Mouse (Mus musculus): ENCODE measurements around the gene Gm21992. TPM values are rescaled to one million over a fixed set of nuclear protein-coding genes. Genes with fewer than 3 reads are reported as not detected.
A peak's percentile ranks its signal among the peaks of the same experiment; 100 is the strongest.

Gm21992 gene
- polyA plus RNA-seq, 1 experiment from 2014 or later, result 27.0 TPM

DNA sequence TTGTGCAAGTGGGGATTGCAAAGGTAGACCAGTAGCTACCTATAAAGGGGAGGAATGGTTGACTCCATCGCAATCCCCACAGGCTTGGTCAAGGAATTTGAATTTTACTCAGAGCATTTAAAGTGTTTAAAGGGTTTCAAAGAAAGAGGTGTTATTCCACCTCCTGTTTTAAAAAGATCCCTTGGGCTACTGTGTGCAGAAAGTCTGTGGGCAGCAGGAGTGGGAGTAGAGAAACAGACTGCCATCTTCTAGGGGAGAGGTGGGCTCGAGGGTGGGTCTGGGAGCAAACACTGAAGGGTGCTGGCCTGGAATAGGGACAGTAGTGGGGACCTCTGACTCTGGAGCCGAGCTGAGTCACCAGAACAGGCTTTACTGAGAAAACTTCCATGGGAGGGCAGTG is 78.4 kb downstream of the Gm21992 start:
- 73% methylated on average over 3 of the region's 3 CpGs for WGBS

GRCm38 (mm10) chr19:4729186-4729585 is 82.2 kb downstream of the Gm21992 start:
- H3K4me1 ChIP-seq (replicated peaks), result no peaks in the 10 kb centered on the region
- H3K9ac ChIP-seq, result no peak overlapping the region
- H3K9me3 ChIP-seq (replicated peaks), result no peaks in the 10 kb centered on the region
- WGBS, result 80% methylated on average over 9 of the region's 9 CpGs
- H3K4me3 ChIP-seq, result no peak overlapping the region
- H3K27me3 ChIP-seq (replicated peaks), result 0 out of 2 replicates have a peak, but pooled peaks cover 6% of the 10 kb centered on the region
- H3K4me2 ChIP-seq, result no peak overlapping the region
- ATAC-seq (ENCODE audit: insufficient number of reproducible peaks, low FRiP score), result no peak
- H3K36me3 ChIP-seq, result no peaks in the 10 kb centered on the region
- H3K27ac ChIP-seq (ENCODE audit: poor library complexity, severe bottlenecking), result no peak overlapping the region

More for the DNA sequence above, 78.4 kb downstream of the Gm21992 start:
- H3K4me2 ChIP-seq, result no peak overlapping the region
- H3K4me3 ChIP-seq, result no peak overlapping the region
- no peaks in the 10 kb centered on the region for H3K9me3 ChIP-seq (replicated peaks)
- H3K27ac ChIP-seq (ENCODE audit: poor library complexity, severe bottlenecking), result no peak overlapping the region
- H3K27me3 ChIP-seq (replicated peaks), result 0 out of 2 replicates have a peak, but pooled peaks cover 2% of the 10 kb centered on the region
- no peak for ATAC-seq (ENCODE audit: insufficient number of reproducible peaks, low FRiP score)
- H3K4me1 ChIP-seq (replicated peaks), result no peaks in the 10 kb centered on the region
- peaks cover 2% of the 10 kb centered on the region; the same call in 1 of the 2 replicates for H3K36me3 ChIP-seq
- H3K9ac ChIP-seq, result no peak overlapping the region

DNA sequence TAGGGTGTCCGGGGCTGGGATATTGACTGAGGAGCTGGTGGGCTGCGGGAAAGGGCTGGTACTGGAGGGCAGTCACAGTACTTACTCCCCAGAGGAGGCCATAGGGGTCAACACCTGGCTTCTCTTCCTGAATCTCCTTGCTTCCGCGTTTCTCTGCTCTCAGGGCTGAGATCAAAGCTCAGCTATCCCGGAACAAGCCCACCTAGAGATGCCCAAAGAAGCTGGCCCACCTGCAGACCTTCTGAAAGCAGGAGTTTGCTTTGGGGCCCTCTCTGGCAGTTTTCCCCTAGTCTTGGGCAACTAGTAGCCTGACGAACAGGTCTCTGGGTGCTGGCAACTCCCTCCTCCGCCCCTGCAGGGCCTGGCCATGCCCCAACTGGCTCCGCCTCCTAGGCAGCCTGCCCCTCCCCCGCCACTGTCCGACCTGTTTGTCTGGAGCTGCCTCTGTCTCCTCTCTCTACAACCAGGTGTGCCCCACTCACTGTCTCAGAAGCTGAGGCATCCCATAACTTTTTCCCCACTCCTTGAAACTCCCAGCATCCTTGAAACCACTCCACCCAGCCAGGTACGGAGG is 90.7 kb downstream of the Gm21992 start:
- no peaks in the 10 kb centered on the region for H3K9me3 ChIP-seq (replicated peaks)
- peak overlapping the region; percentile 32; the same call in 1 of the 2 replicates for H3K4me2 ChIP-seq
- no peak for ATAC-seq (ENCODE audit: insufficient number of reproducible peaks, low FRiP score)
- H3K9ac ChIP-seq, result no peak overlapping the region
- no peaks in the 10 kb centered on the region for H3K36me3 ChIP-seq
- peaks cover 73% of the 10 kb centered on the region for H3K27me3 ChIP-seq (replicated peaks)
- peaks cover 5% of the 10 kb centered on the region for H3K4me1 ChIP-seq (replicated peaks)
- 13% methylated on average over 11 of the region's 11 CpGs for WGBS
- H3K27ac ChIP-seq (ENCODE audit: poor library complexity, severe bottlenecking), result no peak overlapping the region
- H3K4me3 ChIP-seq, result 0 out of 2 replicates have a peak overlapping the region, but pooled peaks have one; percentile 5

- Histone ChIP-seq H3K4me1 (replicated peaks) (peaks cover 5% of the 10 kb centered on the region), H3K9ac (no peak overlapping the region), H3K27ac (ENCODE audit: poor library complexity, severe bottlenecking) (no peak overlapping the region), H3K9me3 (replicated peaks) (no peaks in the 10 kb centered on the region), H3K36me3 (no peaks in the 10 kb centered on the region), H3K27me3 (replicated peaks) (peaks cover 79% of the 10 kb centered on the region), H3K4me3 (no peak overlapping the region), H3K4me2 (no peak overlapping the region)
- no peak for ATAC-seq (ENCODE audit: insufficient number of reproducible peaks, low FRiP score)
- WGBS, result 76% methylated on average over 15 of the region's 15 CpGs
Measured at GRCm38 (mm10) chr19:4720112-4720511, 91.3 kb downstream of the Gm21992 start.

GRCm38 (mm10) chr19:4719351-4719764 is 92.1 kb downstream of the Gm21992 start:
- Histone ChIP-seq H3K36me3 (no peaks in the 10 kb centered on the region), H3K27me3 (replicated peaks) (peaks cover 85% of the 10 kb centered on the region), H3K9me3 (replicated peaks) (no peaks in the 10 kb centered on the region), H3K4me3 (no peak overlapping the region), H3K4me1 (replicated peaks) (peaks cover 5% of the 10 kb centered on the region), H3K9ac (no peak overlapping the region), H3K4me2 (no peak overlapping the region), H3K27ac (ENCODE audit: poor library complexity, severe bottlenecking) (no peak overlapping the region)
- WGBS, result 17% methylated on average over 5 of the region's 5 CpGs
- no peak for ATAC-seq (ENCODE audit: insufficient number of reproducible peaks, low FRiP score)

- H3K4me2 ChIP-seq, result no peak overlapping the region
- H3K9me3 ChIP-seq (replicated peaks), result no peaks in the 10 kb centered on the region
- no peak for ATAC-seq (ENCODE audit: insufficient number of reproducible peaks, low FRiP score)
- H3K4me3 ChIP-seq, result no peak overlapping the region
- peaks cover 5% of the 10 kb centered on the region for H3K4me1 ChIP-seq (replicated peaks)
- H3K27ac ChIP-seq (ENCODE audit: poor library complexity, severe bottlenecking), result no peak overlapping the region
- peaks cover 85% of the 10 kb centered on the region for H3K27me3 ChIP-seq (replicated peaks)
- H3K36me3 ChIP-seq, result no peaks in the 10 kb centered on the region
- H3K9ac ChIP-seq, result no peak overlapping the region
- 28% methylated on average over 10 of the region's 12 CpGs for whole genome bisulfite sequencing
Measured at GRCm38 (mm10) chr19:4718716-4719115, 92.7 kb downstream of the Gm21992 start.

DNA sequence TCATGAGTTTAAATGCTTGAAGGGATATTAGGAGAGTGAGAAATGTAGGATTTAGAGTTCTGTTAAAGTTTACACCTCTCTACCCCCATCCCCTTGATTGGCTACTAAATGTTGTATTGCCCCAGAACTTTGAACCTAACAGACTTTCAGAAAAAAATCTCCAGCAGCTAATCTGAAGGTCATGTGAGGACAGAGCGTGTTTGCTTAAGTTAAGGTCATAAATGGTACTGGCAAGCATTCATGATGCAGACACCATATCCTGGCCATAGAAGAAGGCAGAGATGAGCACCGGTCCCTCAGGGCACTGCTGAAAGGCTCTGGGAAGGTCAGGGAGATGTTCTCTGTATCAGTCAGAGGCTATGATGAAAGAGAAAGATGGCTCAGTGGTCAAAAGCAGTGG is 94.1 kb downstream of the Gm21992 start:
- Histone ChIP-seq H3K27me3 (replicated peaks) (peaks cover 93% of the 10 kb centered on the region), H3K4me1 (replicated peaks) (peaks cover 13% of the 10 kb centered on the region), H3K9me3 (replicated peaks) (no peaks in the 10 kb centered on the region), H3K4me2 (no peak overlapping the region), H3K27ac (ENCODE audit: poor library complexity, severe bottlenecking) (no peak overlapping the region), H3K9ac (no peak overlapping the region), H3K4me3 (no peak overlapping the region), H3K36me3 (no peaks in the 10 kb centered on the region)
- WGBS, result 79% methylated on average over 2 of the region's 2 CpGs
- no peak for ATAC-seq (ENCODE audit: insufficient number of reproducible peaks, low FRiP score)

DNA sequence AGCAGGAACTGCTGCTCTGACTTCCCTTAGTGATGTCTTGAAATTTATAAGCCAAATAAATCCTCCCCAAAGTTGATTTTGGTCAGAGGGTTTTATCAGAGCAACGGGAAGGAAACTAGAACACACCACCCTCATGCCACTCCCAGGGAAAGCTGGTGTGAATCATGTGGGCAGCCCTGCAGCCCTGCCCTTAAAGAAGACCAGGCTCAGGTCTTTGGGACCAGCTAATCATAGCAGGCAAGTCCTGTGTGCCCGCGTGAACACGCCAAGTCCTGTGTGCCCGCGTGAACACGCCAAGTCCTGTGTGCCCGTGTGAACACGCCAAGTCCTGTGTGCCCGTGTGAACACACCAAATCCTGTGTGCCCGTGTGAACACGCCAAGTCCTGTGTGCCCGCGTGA is 94.7 kb downstream of the Gm21992 start:
- ATAC-seq (ENCODE audit: insufficient number of reproducible peaks, low FRiP score), result no peak
- H3K27me3 ChIP-seq (replicated peaks), result peaks cover 93% of the 10 kb centered on the region

DNA sequence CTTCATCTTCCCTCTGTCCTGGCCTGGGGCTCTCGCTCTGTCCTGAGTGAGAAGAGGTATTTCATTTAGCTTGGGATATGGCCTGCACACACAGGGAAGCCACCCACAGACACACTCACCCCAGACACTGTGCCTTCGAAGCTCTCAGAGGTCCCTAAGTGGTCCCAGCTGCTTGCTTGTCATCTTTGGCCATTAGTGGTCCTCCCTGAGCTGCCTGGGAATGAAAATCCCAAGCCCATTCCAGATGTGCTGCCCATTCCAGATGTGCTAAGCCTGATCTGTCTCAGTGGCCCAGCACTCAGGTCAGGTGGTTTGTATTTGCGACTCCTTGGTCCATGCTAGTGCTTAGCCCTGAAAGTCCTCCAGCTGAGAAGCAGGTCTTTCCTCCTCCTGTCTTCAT is 97.5 kb downstream of the Gm21992 start:
- H3K9me3 ChIP-seq (replicated peaks), result no peaks in the 10 kb centered on the region
- H3K4me1 ChIP-seq (replicated peaks), result peaks cover 16% of the 10 kb centered on the region
- H3K36me3 ChIP-seq, result no peaks in the 10 kb centered on the region
- WGBS, result 62% methylated on average over 3 of the region's 3 CpGs
- H3K27ac ChIP-seq (ENCODE audit: poor library complexity, severe bottlenecking), result no peak overlapping the region
- H3K27me3 ChIP-seq (replicated peaks), result peaks cover 92% of the 10 kb centered on the region
- ATAC-seq (ENCODE audit: insufficient number of reproducible peaks, low FRiP score), result no peak
- H3K9ac ChIP-seq, result no peak overlapping the region
- H3K4me2 ChIP-seq, result no peak overlapping the region
- no peak overlapping the region for H3K4me3 ChIP-seq

More for the DNA sequence above, 94.7 kb downstream of the Gm21992 start:
- H3K9me3 ChIP-seq (replicated peaks), result no peaks in the 10 kb centered on the region
- peaks cover 16% of the 10 kb centered on the region for H3K4me1 ChIP-seq (replicated peaks)
- no peak overlapping the region for H3K4me2 ChIP-seq
- H3K27ac ChIP-seq (ENCODE audit: poor library complexity, severe bottlenecking), result no peak overlapping the region
- no peaks in the 10 kb centered on the region for H3K36me3 ChIP-seq
- WGBS, result 87% methylated on average over 14 of the region's 14 CpGs
- H3K9ac ChIP-seq, result no peak overlapping the region
- H3K4me3 ChIP-seq, result no peak overlapping the region

DNA sequence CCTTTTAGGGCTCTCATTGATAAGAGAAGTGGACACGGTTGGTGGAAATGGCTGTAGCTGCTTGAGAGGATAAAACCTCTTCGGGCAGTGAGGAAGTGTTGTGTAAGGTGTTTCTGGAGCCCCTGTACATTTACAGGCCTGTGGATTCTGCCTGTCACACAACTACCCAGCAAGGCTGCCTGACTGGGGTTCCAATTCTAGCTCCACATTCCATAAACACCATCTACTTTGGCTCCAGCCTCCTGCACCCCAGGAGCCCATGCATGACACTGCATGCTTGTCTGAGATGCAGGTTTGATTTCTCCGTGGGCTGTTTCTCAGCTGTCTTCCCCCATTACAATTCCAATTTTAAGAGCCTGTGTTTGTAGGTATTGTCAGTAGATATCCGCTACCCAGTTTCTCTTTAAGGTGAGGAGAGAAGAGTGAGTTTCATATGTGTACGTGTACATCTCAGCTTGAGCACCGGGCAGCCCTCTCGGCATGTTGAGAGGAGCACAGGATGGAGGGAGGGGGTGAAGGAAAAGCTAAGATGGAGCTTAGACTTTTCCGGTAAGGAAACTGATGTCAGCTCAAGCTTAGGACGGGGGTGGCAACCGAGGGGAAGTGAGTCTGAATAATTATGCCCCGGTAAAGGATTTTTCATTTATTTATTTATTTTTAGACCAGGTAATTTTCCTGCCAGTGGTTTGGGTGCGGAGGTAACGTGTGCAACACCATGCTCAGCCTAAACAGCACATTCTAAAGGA is 98.5 kb downstream of the Gm21992 start:
- Histone ChIP-seq H3K9me3 (replicated peaks) (no peaks in the 10 kb centered on the region), H3K27ac (ENCODE audit: poor library complexity, severe bottlenecking) (no peak overlapping the region), H3K4me3 (peak overlapping the region; percentile 57), H3K4me2 (peak overlapping the region; percentile 94), H3K9ac (no peak overlapping the region), H3K4me1 (replicated peaks) (peaks cover 16% of the 10 kb centered on the region), H3K36me3 (no peaks in the 10 kb centered on the region), H3K27me3 (replicated peaks) (peaks cover 90% of the 10 kb centered on the region)
- 37% methylated on average over 13 of the region's 13 CpGs for WGBS
- no peak for ATAC-seq (ENCODE audit: insufficient number of reproducible peaks, low FRiP score)

DNA sequence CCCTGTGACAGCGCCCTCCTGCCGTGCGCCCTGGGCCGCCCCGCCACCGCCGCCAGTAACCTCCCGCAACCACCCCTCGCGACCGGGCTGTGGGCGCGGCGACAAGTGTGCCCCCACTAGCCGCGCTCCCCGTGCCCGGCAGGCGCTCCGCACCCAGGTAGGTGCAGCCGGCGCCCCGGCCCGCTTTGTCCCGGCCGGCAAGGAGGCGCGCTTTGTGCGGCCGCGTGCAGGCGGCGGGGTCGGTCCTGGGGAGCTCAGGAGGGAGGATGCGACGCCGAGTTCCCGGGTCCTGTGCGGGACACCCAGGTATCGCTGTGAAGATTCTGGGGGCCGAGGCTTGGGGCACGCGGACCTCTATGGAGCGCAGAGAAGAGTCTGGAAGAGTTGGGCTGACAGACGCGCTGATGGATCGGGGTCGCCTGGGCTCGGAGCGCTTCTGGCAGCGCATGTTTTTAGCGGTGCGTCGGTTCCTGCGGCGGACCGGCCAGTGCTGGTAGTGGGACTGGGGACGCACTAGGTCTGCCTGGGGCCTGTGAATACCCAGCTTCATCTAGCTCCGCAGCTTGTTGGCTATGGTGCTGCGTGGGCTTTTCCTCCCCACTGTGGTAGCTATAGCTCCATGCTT is 99.1 kb downstream of the Gm21992 start:
- Histone ChIP-seq H3K27me3 (replicated peaks) (peaks cover 86% of the 10 kb centered on the region), H3K9ac (peak overlapping the region; percentile 55), H3K27ac (ENCODE audit: poor library complexity, severe bottlenecking) (no peak overlapping the region), H3K4me2 (peak overlapping the region; percentile 94), H3K4me3 (peak overlapping the region; percentile 57), H3K36me3 (no peaks in the 10 kb centered on the region), H3K9me3 (replicated peaks) (no peaks in the 10 kb centered on the region), H3K4me1 (replicated peaks) (peaks cover 16% of the 10 kb centered on the region)
- ATAC-seq (ENCODE audit: insufficient number of reproducible peaks, low FRiP score), result no peak
- under 1% methylated on average over 59 of the region's 60 CpGs for WGBS

All from heart, embryonic 12.5 days (tissue).